Mouse (Mus musculus): ENCODE results near the gene Gm20903. TPM values are rescaled to one million over a fixed set of nuclear protein-coding genes. Genes with fewer than 3 reads are reported as not detected.
"Not testable (repeated sequence)": the region's sequence is repeated elsewhere in the genome, so short reads cannot be mapped to it uniquely, and the experiment has no call there.

Gm20903 gene
- not detected in 2 replicates for polyA plus RNA-seq (2015; fragmentation: Nextera tagmentation; extraction: Ambion mirVana)

GRCm38 (mm10) chrY:73669015-73669414 is at the start of gene Gm20903:
Gm20903 (plus strand) TSS chrY:73669315.
- H3K9ac ChIP-seq (ENCODE audit: low read length); H3K4me3 ChIP-seq (ENCODE audit: low read depth, low read length); H3K4me1 ChIP-seq (replicated peaks; ENCODE audit: control insufficient read depth, insufficient read depth); H3K36me3 ChIP-seq (ENCODE audit: control insufficient read depth, insufficient read depth, low read length); ATAC-seq (ENCODE audit: low FRiP score, low TSS enrichment); H3K9me3 ChIP-seq (ENCODE audit: control insufficient read depth, low read length); H3K27ac ChIP-seq (replicated peaks); DNase-seq (ENCODE audit: low spot score); H3K27me3 ChIP-seq (ENCODE audit: control insufficient read depth, insufficient read depth, low read length); H3K4me2 ChIP-seq (replicated peaks; ENCODE audit: low read depth): not testable (repeated sequence)
- WGBS: no CpG with 5 or more reads among the region's 6 CpGs

Measured in stomach, postnatal 0 days (tissue).